Mouse (Mus musculus) megakaryocyte progenitor cell, adult 5-6 weeks (primary cell): ENCODE results near the gene Ccdc107. TPM values are rescaled to one million over a fixed set of nuclear protein-coding genes. Genes with fewer than 3 reads are reported as not detected.
A peak's percentile ranks its signal among the peaks of the same experiment; 100 is the strongest.

Experiments
- ATAC-seq: replicated peaks from 2 replicates; pipeline ENCODE4 v1.8.0; 2016; ENCODE audit warnings: mild to moderate bottlenecking, moderate TSS enrichment, inconsistent platforms; ENCODE audit not compliant: poor library complexity
- total RNA-seq, 2 experiments: library from RNA; stranded (forward) in 1 of 2; stranded (reverse) in 1 of 2; fragments of 157-497, 149-512 nt in 1 of 2; fragments of 200-1000 nt in 1 of 2; gene quantifications; 2 replicates each; pipeline versions ENCODE4 v1.2.3 to v1.2.4; 2015 to 2017

Ccdc107 gene
- total RNA-seq (2015) (34.5 and 43.0 TPM in 2 replicates), total RNA-seq (2017) (49.6 and 53.9 TPM in 2 replicates)

GRCm38 (mm10) chr4:43492821-43493185 lies at the start of gene Ccdc107:
Gene Ccdc107 (plus strand): TSS chr4:43492900.
- ATAC-seq: peak; percentile 90

- no peak for ATAC-seq
Measured at GRCm38 (mm10) chr4:43443511-43443910, 49.2 kb upstream of the Ccdc107 start.

- ATAC-seq: peak; percentile 59
Measured at GRCm38 (mm10) chr4:43447251-43447650, 45.4 kb upstream of the Ccdc107 start.

GRCm38 (mm10) chr4:43448554-43448953 lies 44.1 kb upstream of the Ccdc107 start:
- ATAC-seq: no peak

GRCm38 (mm10) chr4:43452315-43452714 lies 40.4 kb upstream of the Ccdc107 start:
- no peak for ATAC-seq

GRCm38 (mm10) chr4:43453413-43453812 lies 39.3 kb upstream of the Ccdc107 start:
- ATAC-seq: no peak

DNA sequence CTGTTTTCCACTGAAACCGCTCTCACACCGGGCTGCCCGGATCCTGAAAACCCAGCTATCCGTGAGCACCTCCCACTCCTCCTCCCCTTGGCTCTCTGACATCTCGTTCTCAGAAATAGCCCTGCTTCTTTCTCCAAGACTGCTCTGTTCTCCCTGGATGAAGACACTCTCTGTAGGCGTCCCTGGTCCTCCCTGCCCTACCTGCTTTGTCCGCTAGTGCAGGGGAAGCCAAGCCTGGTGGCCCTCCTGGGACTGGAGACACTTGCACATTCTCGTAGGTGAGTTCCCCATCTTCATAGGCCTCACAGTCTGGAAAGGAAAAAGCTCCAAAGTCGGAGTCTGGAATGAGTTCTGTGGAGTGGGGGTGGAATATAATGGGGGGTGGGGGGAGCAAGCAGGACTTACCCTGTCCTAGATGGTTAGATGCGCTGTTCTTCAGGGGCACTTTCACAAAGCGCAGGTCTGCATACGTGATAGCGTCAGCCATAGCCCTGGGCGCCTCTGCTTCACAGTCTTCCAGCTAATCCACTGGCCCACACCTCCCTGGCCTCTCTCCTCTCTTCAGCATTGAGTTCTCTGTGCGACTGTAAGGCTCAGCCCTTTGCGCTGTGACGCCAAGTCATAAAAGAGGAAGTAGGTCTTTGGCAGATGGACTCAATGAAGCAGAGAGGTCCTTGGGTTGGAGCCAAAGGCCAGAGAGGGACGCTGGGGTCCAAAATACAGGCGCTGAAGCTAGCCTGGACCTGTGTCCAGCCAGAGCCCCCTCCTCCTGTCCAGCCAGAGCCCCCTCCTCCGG lies 38.5 kb upstream of the Ccdc107 start, which contains the start of gene Cd72:
TSS of gene Cd72 (minus strand) at position 588 of the 796 bp plus-strand sequence.
- peak; percentile 73 for ATAC-seq

GRCm38 (mm10) chr4:43456470-43456869 lies 36.2 kb upstream of the Ccdc107 start:
- peak; percentile 24; the same call in 1 of the 2 replicates for ATAC-seq

DNA sequence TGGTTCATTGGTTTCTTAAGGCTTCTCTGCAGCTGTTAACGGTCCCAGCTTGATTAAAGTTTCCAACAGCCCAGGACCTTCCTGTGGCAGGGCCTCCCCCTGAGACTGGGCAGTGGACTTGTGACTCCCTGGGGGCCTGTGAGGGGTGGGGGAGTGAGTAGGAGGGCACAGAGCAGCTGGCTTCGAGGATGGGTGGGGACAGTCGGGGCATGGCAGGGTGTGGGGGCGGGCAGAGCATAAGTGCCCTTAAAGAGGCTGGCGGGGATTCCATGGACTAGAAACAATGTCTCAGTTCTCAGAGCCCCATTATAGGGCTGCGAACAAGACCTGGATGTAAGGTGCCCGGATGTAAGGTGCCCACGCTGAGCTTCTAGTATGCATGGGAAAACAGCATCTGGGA lies 35.6 kb upstream of the Ccdc107 start:
- no peak; the same call in 1 of the 2 replicates for ATAC-seq

- no peak for ATAC-seq
Measured at GRCm38 (mm10) chr4:43463102-43463501, 29.6 kb upstream of the Ccdc107 start.

DNA sequence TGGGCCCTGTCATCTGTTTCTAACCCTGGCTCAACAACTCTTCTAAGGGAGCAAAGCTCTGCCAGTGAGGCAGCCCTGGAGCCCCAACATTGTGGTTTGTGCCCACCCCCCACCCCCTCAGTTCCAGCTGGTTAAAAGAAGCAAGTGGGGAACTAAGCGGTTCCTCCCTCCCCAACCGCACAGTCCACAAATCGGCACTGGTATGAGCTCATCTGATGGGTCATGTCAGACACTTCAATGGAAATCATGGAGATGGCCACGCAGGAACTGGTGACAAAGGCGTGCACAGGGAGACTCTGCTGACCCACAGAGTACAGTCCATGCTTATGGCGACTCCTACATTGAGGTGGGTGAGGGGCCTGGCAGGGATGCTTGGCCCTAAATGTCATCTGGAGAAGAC lies 26.8 kb upstream of the Ccdc107 start:
- peak; percentile 69 for ATAC-seq

DNA sequence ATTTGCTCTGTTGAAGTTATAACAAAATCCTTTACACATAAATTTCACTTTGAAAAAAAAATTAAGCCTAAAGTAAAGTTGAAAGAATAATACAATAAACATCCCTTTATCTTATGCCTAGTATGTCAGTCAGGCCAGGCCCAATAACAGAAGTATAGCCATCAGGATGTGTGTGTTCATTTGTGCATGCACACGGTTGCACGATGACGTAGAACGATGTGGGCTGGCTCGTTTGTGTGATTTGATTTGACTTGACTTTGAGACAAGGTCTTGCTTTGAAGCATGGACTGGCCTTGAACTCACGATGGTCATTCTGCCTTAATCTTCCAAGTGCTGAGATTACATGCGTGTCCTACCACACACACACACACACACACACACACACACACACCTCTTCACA lies 25.8 kb upstream of the Ccdc107 start:
- ATAC-seq: no peak

DNA sequence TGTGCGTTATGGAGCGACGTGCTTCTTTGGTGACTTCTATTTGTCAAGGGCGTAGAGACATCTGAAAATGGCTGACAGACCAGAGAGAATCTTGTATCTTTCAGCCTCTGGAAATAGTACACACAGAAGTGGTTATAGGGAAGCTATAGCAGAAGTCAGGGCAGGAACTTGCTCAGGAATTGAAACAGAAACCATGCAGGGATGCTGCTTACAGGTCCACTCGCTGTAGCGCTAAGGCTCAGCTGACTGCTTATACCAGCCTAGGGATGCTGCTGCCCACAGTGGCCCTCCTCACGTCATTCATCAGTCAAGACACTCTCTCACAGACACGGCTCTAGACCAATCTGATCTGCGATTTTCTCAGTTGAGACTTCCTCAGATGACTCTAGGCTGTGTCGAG lies 22.4 kb upstream of the Ccdc107 start:
- ATAC-seq: 0 out of 2 replicates have a peak, but pooled peaks have one; percentile 37

GRCm38 (mm10) chr4:43473636-43474035 lies 19.1 kb upstream of the Ccdc107 start:
- no peak for ATAC-seq

GRCm38 (mm10) chr4:43476604-43477003 lies 16.1 kb upstream of the Ccdc107 start:
- peak; percentile 43; the same call in 1 of the 2 replicates for ATAC-seq

DNA sequence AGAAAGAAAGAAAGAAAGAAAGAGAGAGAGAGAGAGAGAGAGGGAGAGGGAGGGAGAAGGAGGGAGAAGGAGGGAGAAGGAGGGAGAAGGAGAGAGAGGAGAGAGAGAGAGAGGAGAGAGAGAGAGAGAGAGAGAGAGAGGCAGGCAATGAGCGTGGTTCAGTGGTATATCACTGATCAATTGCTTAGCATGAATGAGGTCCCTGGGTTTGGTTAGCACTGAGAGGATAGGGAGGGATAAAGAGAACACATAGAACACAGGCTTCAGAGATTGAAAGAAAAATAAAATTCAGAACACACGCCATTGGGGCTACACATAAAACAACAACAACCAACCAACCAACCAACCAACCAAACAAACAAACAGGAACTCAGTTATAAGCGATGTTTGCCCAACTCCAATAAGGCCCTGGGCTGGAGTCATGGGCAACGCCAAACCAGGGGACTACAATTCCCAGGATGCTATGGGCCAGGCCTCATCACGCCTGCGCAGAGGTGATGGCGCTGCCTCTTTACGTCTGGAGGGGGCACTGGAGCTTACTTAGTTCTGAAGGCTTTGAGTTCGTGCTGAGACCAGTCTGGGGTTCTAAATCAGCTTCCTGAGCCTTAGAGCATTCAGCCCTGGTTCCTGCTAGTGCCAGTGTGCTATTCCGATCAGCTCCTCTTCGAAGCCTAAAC lies 14.7 kb upstream of the Ccdc107 start:
- peak; percentile 91 for ATAC-seq

DNA sequence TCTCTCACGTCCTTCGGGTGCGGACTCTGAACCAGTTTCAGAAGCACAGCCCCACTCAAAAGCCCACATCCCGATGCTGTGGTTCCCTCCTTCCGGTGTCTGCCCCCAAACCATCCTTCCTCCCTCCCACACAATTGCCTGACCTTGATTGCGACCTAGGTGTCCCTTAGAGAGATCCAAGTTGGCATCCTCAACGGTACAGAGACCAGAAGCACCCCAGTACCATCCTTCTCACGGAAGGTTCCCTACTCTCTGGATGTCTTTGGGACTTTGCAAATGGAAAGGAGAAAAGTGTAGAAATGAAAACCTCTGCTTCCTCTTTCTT lies 14.2 kb upstream of the Ccdc107 start:
- peak; percentile 20; the same call in 1 of the 2 replicates for ATAC-seq

DNA sequence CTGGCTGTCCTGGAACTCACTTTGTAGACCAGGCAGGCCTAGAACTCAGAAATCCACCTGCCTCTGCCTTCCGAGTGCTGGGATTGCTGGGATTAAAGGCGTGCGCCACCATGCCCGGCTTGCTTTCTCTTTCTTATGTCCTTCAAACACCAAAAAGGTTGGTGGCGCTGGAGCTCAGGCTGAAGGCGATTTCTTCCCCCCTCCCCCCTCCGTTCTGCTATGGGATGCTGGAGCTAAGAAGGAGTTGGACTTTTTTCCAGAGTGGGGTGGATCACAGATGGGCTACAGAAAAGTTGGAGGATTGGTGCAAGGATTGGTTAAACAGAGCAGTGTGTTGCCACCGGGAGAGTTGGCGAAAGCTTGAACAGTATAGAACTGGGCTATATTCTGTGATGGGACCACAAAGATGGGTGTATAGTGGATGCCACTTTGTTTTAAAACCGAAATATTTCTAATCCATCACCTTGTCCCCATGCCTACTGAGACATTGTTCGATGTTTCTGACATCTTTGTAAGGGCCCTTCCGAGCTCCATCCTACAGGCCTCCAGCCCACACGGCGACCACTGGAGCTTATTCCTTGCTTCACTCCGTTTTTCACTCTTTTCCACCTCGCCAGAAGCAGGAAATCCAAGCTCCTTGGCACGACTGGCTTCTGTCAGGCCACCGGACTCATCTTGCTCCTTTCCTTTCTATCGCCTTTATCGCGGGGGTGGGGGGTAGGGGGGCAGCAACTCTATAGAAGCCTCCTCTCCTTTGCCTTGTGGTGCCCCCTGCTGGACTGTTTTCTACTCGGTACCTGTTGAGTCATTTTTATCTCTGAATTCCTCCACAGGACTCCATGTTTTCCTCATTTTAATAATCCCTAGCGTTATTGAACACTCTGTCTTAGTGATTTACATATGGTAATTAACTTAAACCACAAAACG lies 13.5 kb upstream of the Ccdc107 start:
- ATAC-seq: peak; percentile 51

GRCm38 (mm10) chr4:43480985-43481384 lies 11.7 kb upstream of the Ccdc107 start:
- ATAC-seq: no peak

- peak; percentile 38 for ATAC-seq
Measured at GRCm38 (mm10) chr4:43481894-43482456, 10.7 kb upstream of the Ccdc107 start.

GRCm38 (mm10) chr4:43482591-43482990 lies 10.1 kb upstream of the Ccdc107 start:
- ATAC-seq: no peak
